Mouse (Mus musculus) kidney, adult 2 months (tissue): ENCODE data around the gene Clstn1.

Experiments
- CTCF ChIP-seq: fragments of 200-500 bp; conservative IDR thresholded peaks from 2 replicates; pipeline ENCODE4 v1.5.1; 2011; ENCODE audit warnings: low read depth, mild to moderate bottlenecking, control low read depth, low read length, moderate library complexity, mixed read lengths; ENCODE audit not compliant: insufficient read depth, insufficient read length
- POLR2A ChIP-seq: fragments of 200-500 bp; IDR thresholded peaks from one replicate; pipeline ENCODE4 v1.6.1; 2011; ENCODE audit warnings: low read depth, low read length, control low read depth

GRCm38 (mm10) chr4:149597641-149598208 lies 11.5 kb downstream of the Clstn1 start:
- TF ChIP-seq POLR2A (no peak), CTCF (no peak)
